Mouse (Mus musculus) kidney, adult 2 months (tissue): ENCODE results near the gene Wnk3.

Source experiments
- CTCF ChIP-seq: fragments of 200-500 bp; conservative IDR thresholded peaks from 2 replicates; pipeline ENCODE4 v1.5.1; 2011; ENCODE audit warnings: low read depth, mild to moderate bottlenecking, control low read depth, low read length, moderate library complexity, mixed read lengths; ENCODE audit not compliant: insufficient read depth, insufficient read length
- POLR2A ChIP-seq: fragments of 200-500 bp; IDR thresholded peaks from one replicate; pipeline ENCODE4 v1.6.1; 2011; ENCODE audit warnings: low read depth, low read length, control low read depth

DNA sequence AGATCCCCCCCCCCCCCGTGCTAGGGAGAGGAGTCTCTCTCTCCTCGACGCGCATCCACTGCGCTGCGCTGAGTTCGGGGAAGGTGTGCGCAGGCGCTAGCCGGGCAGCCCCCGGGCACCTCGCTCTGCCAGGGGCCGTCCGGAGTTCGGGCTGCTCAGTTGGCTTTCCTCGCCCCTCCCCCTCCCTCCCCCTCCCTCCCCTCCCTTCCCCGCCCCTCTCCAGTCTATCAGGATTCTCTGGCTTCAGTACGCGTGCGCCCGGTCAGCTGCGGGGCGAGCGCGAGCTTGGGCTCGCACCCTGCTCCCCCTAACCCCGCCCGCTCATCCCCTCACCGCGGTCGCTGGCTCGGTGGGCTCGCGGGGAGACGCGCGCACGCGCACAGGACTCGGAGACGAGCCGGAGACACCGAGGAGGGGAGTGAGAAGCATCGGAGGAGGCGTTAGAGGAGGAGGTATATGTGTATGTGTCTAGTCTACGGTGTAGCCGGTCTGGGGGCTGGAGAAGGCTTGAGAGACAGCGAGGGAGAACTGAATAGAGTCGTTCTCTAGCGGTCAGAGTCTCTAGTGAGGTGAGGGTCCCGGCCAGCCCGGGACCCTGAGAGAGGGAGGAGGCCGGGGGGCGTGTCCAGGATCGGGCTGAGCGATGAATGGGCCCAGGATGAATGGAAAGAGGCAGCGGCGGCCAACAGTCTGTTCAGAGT, 28.5 kb upstream of the Wnk3 start:
- TF ChIP-seq CTCF: no peak
- no peak for TF ChIP-seq POLR2A
